Mouse (Mus musculus): ENCODE measurements around the gene Pard3b. TPM values are rescaled to one million over a fixed set of nuclear protein-coding genes. Genes with fewer than 3 reads are reported as not detected.

Pard3b gene
- total and polyA plus RNA-seq, 3 experiments, result 2.2 to 13.9 (median 13.8) TPM

DNA sequence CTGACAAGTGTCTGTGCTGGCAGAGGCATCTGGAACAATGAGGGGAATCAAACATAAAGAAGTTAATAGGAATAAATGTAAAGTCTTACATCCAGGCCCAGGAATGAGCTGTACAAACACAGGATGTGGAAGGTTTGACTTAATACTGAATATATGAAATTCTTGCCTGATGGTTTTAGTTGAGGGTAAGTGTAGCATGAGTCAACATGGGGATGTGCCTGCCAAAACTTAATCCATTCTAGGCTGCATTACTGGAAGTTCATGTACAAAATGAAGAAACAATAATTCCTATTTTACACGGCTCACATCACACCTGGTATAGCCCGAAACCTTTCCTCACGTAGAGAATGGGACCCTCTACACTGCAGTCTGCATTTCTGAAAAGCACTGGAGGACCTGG, 805.8 kb downstream of the Pard3b start:
- no peaks in the 10 kb centered on the region for H3K27me3 ChIP-seq (ENCODE audit: control insufficient read depth, insufficient read depth, low read length)
- H3K36me3 ChIP-seq (ENCODE audit: control insufficient read depth, insufficient read depth, low read length), result no peaks in the 10 kb centered on the region
- intact Hi-C loops (cut with DNase I), result no loop called here
- no peak for TF ChIP-seq POLR2A (IDR thresholded peaks at IDR 0.05; ENCODE audit: insufficient read depth, low read depth, low read length)
- no peak for TF ChIP-seq EP300 (IDR thresholded peaks at IDR 0.05; ENCODE audit: insufficient read depth, low read depth, low read length)
- no peak for TF ChIP-seq CTCF (IDR thresholded peaks at IDR 0.05)
- no peaks in the 10 kb centered on the region for H3K4me1 ChIP-seq (ENCODE audit: control insufficient read depth, insufficient read depth, low read length)
- no peak overlapping the region for H3K9ac ChIP-seq (ENCODE audit: low read depth, low read length)
- no peak overlapping the region for H3K4me3 ChIP-seq
- WGBS, result 87% methylated on average over 3 of the region's 3 CpGs
- no peaks in the 10 kb centered on the region for H3K79me2 ChIP-seq (replicated peaks; ENCODE audit: control insufficient read depth, insufficient read depth, low read length)
- H3K27ac ChIP-seq, result no peak overlapping the region
- DNase-seq, result no peak

DNA sequence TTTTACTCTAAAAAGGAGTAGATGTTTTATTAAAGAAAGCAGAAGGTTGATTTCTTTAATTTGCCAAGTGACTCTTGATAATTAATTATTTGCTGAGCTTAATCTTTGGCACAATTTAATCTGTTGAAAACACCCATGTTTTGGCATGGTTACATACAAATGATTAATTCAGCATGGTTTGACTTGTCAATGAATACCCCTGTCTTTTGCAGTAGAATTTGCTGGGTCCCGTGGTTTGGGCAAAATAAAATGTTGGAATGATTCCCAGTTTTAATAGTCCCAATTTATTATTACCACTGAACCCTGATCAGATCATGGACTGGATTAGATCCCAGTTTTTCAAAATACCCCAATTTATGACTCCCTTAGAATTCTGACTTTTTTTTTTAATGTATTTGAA, 808.2 kb downstream of the Pard3b start:
- Histone ChIP-seq H3K27me3 (ENCODE audit: control insufficient read depth, insufficient read depth, low read length) (no peaks in the 10 kb centered on the region), H3K27ac (no peak overlapping the region), H3K36me3 (ENCODE audit: control insufficient read depth, insufficient read depth, low read length) (no peaks in the 10 kb centered on the region), H3K4me3 (no peak overlapping the region), H3K4me1 (ENCODE audit: control insufficient read depth, insufficient read depth, low read length) (no peaks in the 10 kb centered on the region), H3K79me2 (replicated peaks; ENCODE audit: control insufficient read depth, insufficient read depth, low read length) (no peaks in the 10 kb centered on the region), H3K9ac (ENCODE audit: low read depth, low read length) (no peak overlapping the region)
- WGBS, result 77% methylated on average over 1 of the region's 1 CpGs
- intact Hi-C loops (cut with DNase I), result no loop called here
- TF ChIP-seq POLR2A (IDR thresholded peaks at IDR 0.05; ENCODE audit: insufficient read depth, low read depth, low read length) (no peak), EP300 (IDR thresholded peaks at IDR 0.05; ENCODE audit: insufficient read depth, low read depth, low read length) (no peak), CTCF (IDR thresholded peaks at IDR 0.05) (no peak)
- no peak for DNase-seq

DNA sequence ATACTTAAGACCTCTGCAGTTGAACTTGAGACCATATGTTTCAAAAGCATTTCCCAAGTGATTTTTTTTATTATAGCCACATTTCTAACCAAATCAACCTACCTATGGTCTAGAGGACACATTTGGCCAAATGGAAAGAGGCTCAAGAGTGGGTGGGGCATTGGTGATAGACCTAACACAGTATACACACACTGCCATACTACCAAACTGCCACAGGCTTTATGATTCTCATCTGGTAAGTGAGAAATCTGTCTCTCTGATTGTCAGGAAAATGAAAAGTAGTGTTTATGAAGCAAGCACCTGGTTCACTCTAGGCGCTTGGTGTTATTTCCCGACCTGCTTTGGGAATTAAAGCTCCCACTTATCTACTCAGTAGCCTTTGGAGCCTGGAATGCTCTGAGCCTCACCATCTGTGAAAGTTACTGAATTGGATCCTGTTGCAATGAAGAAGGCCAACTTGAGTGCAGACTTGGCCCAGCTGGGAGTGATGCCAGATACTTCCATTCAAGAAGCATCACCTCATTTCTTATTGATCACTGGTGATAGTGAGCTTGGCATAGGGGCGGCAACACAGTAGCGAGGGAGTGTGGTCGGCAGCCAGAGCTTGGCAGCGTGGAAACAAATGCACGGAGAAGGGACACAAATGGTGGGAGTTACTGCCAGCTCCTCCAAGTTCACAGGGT, 810.7 kb downstream of the Pard3b start:
- H3K36me3 ChIP-seq (ENCODE audit: control insufficient read depth, insufficient read depth, low read length), result no peaks in the 10 kb centered on the region
- no peaks in the 10 kb centered on the region for H3K79me2 ChIP-seq (replicated peaks; ENCODE audit: control insufficient read depth, insufficient read depth, low read length)
- WGBS, result 83% methylated on average over 7 of the region's 7 CpGs
- H3K27me3 ChIP-seq (ENCODE audit: control insufficient read depth, insufficient read depth, low read length), result no peaks in the 10 kb centered on the region
- intact Hi-C loops (cut with DNase I), result no loop called here
- no peak for DNase-seq
- no peak overlapping the region for H3K9ac ChIP-seq (ENCODE audit: low read depth, low read length)
- no peaks in the 10 kb centered on the region for H3K4me1 ChIP-seq (ENCODE audit: control insufficient read depth, insufficient read depth, low read length)
- TF ChIP-seq CTCF (IDR thresholded peaks at IDR 0.05) (no peak), EP300 (IDR thresholded peaks at IDR 0.05; ENCODE audit: insufficient read depth, low read depth, low read length) (no peak), POLR2A (IDR thresholded peaks at IDR 0.05; ENCODE audit: insufficient read depth, low read depth, low read length) (no peak)
- H3K27ac ChIP-seq, result no peak overlapping the region
- no peak overlapping the region for H3K4me3 ChIP-seq

DNA sequence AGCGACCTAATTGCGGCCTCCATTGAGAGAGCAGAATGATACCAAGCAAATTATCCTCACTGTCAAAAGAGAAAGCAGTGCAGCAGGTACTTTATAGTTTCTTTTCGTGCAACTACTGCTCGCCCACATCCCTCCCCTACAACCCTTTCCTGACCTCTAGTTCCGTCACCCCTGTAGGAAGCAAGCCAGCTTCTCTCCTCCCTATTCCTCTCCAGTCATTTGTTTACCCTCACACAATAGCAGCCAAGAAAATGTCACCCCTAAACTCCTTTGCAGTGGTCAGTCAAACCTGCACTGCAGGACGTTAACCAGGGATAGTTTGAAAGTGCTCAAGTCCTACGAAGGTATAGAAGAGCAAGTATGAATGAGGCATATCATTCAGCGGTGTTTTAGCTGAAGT, 826.9 kb downstream of the Pard3b start:
- Histone ChIP-seq H3K4me3 (no peak overlapping the region), H3K79me2 (replicated peaks; ENCODE audit: control insufficient read depth, insufficient read depth, low read length) (no peaks in the 10 kb centered on the region), H3K36me3 (ENCODE audit: control insufficient read depth, insufficient read depth, low read length) (no peaks in the 10 kb centered on the region), H3K27ac (no peak overlapping the region), H3K9ac (ENCODE audit: low read depth, low read length) (no peak overlapping the region), H3K4me1 (ENCODE audit: control insufficient read depth, insufficient read depth, low read length) (peaks cover 1% of the 10 kb centered on the region; the same call in 1 of the 2 replicates), H3K27me3 (ENCODE audit: control insufficient read depth, insufficient read depth, low read length) (no peaks in the 10 kb centered on the region)
- WGBS, result 49% methylated on average over 8 of the region's 8 CpGs
- no peak for DNase-seq
- intact Hi-C loops (cut with DNase I), result no loop called here
- no peak for TF ChIP-seq CTCF (IDR thresholded peaks at IDR 0.05)
- TF ChIP-seq POLR2A (IDR thresholded peaks at IDR 0.05; ENCODE audit: insufficient read depth, low read depth, low read length), result no peak
- no peak for TF ChIP-seq EP300 (IDR thresholded peaks at IDR 0.05; ENCODE audit: insufficient read depth, low read depth, low read length)

DNA sequence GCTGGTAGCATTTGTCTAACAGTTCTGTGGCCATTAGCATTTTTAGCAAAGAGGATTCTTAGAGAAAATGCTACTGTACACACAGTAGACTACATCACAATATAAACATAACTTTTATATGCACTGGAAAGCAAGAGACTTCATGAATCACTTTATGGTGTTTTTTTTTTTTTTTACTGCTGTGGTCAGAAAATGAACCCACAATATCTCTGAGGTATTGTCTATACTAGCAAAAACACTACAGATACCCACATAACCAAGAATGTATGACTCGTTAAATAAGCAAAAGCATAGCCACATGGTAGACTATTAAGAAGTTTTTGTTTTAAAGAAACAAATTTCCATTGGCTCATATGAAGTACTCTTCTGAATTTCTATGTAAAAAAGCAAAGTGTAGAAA, 827.9 kb downstream of the Pard3b start:
- intact Hi-C loops (cut with DNase I), result no loop called here
- TF ChIP-seq POLR2A (IDR thresholded peaks at IDR 0.05; ENCODE audit: insufficient read depth, low read depth, low read length) (no peak), EP300 (IDR thresholded peaks at IDR 0.05; ENCODE audit: insufficient read depth, low read depth, low read length) (no peak), CTCF (IDR thresholded peaks at IDR 0.05) (no peak)

GRCm38 (mm10) chr1:62483059-62483458, 844.4 kb downstream of the Pard3b start:
- no peak overlapping the region for H3K9ac ChIP-seq (ENCODE audit: low read depth, low read length)
- no peaks in the 10 kb centered on the region for H3K4me1 ChIP-seq (ENCODE audit: control insufficient read depth, insufficient read depth, low read length)
- H3K27me3 ChIP-seq (ENCODE audit: control insufficient read depth, insufficient read depth, low read length), result no peaks in the 10 kb centered on the region
- peak in 1 of 2 experiments; percentile 5 for DNase-seq
- intact Hi-C loops (cut with DNase I), result no loop called here
- H3K79me2 ChIP-seq (replicated peaks; ENCODE audit: control insufficient read depth, insufficient read depth, low read length), result no peaks in the 10 kb centered on the region
- TF ChIP-seq POLR2A (IDR thresholded peaks at IDR 0.05; ENCODE audit: insufficient read depth, low read depth, low read length), result no peak
- TF ChIP-seq EP300 (IDR thresholded peaks at IDR 0.05; ENCODE audit: insufficient read depth, low read depth, low read length), result no peak
- TF ChIP-seq CTCF (IDR thresholded peaks at IDR 0.05), result no peak
- H3K36me3 ChIP-seq (ENCODE audit: control insufficient read depth, insufficient read depth, low read length), result no peaks in the 10 kb centered on the region
- no peak overlapping the region for H3K4me3 ChIP-seq
- no peak overlapping the region for H3K27ac ChIP-seq
- 37% methylated on average over 2 of the region's 2 CpGs for WGBS

More for the DNA sequence above, 827.9 kb downstream of the Pard3b start:
- WGBS, result 83% methylated on average over 1 of the region's 1 CpGs
- H3K4me1 ChIP-seq (ENCODE audit: control insufficient read depth, insufficient read depth, low read length), result peaks cover 1% of the 10 kb centered on the region; the same call in 1 of the 2 replicates
- no peaks in the 10 kb centered on the region for H3K79me2 ChIP-seq (replicated peaks; ENCODE audit: control insufficient read depth, insufficient read depth, low read length)
- no peak overlapping the region for H3K9ac ChIP-seq (ENCODE audit: low read depth, low read length)
- H3K27me3 ChIP-seq (ENCODE audit: control insufficient read depth, insufficient read depth, low read length), result no peaks in the 10 kb centered on the region
- no peak overlapping the region for H3K4me3 ChIP-seq
- no peak for DNase-seq
- no peak overlapping the region for H3K27ac ChIP-seq
- no peaks in the 10 kb centered on the region for H3K36me3 ChIP-seq (ENCODE audit: control insufficient read depth, insufficient read depth, low read length)
